Mouse (Mus musculus) lung, postnatal 10 days (tissue): ENCODE data around the gene Gm49383.
A peak's percentile ranks its signal among the peaks of the same experiment; 100 is the strongest.

Source experiments
- DNase-seq: peaks from one replicate; pipeline ENCODE4 v3.0.0; 2021

The Gm49383 gene

DNA sequence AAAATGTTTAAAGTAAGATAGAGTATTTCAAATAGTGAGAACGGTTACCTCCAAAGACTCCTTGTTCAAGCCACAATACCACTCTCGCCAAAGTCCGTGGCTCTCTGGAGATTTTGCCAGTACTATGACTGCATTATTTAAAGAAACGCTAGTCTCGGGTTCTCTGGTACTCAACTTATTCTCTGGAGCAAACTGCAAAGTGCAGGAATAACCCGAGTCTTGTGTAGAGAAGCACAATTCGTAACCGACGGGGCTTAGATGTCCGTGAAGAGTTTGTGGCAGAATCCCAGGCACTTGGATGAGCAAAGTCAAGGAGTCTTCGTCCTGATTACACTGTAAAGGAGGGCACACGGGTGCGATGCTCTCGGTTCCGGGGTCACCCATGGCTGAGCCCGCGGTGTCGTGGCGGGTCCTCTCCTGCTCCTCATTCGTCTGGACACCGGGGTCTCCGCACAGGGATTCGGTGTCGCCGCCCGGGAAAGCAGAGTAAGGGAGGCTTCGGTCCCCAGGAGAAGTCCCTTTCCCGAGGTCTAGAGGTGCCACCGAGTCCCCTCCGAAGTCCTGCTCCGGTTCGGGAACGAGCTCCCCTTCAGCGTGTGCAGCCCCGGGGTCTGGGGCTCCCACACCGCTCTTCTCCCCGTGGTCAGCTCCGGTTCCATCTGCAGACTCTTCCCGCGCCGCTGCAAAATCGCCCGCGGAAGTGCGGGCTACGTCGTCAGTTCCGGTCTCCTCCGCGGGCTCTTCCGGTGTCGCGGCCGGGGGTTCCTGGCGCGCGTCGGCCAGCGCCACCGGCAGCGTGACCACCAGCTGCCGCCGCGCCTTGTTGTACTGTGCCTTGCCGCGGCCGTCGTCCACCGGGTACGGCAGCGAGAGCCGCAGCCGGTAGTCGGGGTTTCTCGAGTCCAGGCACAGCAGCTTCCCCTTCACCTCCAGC, at the start of gene Gm49383:
Gene Gm49383, minus strand, starts transcription at position 661 of the 934 bp plus-strand sequence.
- peak; percentile 67 for DNase-seq

GRCm38 (mm10) chr12:69241771-69242431, 45.0 kb upstream of the Gm49383 start:
- peak; percentile 77 for DNase-seq

DNA sequence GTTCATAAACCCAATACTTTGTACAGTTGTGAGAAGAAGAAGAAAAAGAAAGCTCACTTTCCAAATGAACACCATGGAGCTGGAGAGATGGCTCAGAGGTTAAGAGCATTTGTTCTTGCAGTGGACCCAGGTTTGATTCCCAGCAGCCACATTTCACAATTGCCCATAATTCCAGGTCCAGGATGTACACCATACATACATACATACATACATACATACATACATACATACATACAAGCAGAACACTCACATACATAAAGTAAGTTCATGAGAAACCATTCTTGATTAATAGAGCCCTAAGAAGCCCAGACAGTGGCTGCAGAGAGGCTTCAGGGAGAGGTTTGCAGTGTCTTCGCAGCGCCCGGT, 44.5 kb upstream of the Gm49383 start:
- DNase-seq, result no peak

- DNase-seq, result no peak
Measured at GRCm38 (mm10) chr12:69240876-69241275, 44.0 kb upstream of the Gm49383 start, which contains the start of gene Klhdc1. Gene Klhdc1, plus strand, starts transcription at chr12:69241176.

GRCm38 (mm10) chr12:69238284-69238683, 41.4 kb upstream of the Gm49383 start:
- DNase-seq, result peak; percentile 33

GRCm38 (mm10) chr12:69235782-69236181, 38.9 kb upstream of the Gm49383 start:
- no peak for DNase-seq

- peak; percentile 53 for DNase-seq
Measured at GRCm38 (mm10) chr12:69229251-69229650, 32.3 kb upstream of the Gm49383 start.

- DNase-seq, result peak; percentile 95
Measured at GRCm38 (mm10) chr12:69227776-69228466, 31.0 kb upstream of the Gm49383 start, which contains the start of gene Pole2. Gene Pole2, minus strand, starts transcription at chr12:69228195.

GRCm38 (mm10) chr12:69220613-69221277, 23.8 kb upstream of the Gm49383 start:
- no peak for DNase-seq

GRCm38 (mm10) chr12:69216587-69216986, 19.7 kb upstream of the Gm49383 start:
- no peak for DNase-seq

- DNase-seq, result peak; percentile 79
Measured at GRCm38 (mm10) chr12:69215000-69215785, 18.3 kb upstream of the Gm49383 start.

GRCm38 (mm10) chr12:69214393-69214792, 17.5 kb upstream of the Gm49383 start:
- no peak for DNase-seq

GRCm38 (mm10) chr12:69213186-69213777, 16.4 kb upstream of the Gm49383 start:
- DNase-seq, result no peak

GRCm38 (mm10) chr12:69211057-69211456, 14.2 kb upstream of the Gm49383 start:
- peak; percentile 32 for DNase-seq

DNA sequence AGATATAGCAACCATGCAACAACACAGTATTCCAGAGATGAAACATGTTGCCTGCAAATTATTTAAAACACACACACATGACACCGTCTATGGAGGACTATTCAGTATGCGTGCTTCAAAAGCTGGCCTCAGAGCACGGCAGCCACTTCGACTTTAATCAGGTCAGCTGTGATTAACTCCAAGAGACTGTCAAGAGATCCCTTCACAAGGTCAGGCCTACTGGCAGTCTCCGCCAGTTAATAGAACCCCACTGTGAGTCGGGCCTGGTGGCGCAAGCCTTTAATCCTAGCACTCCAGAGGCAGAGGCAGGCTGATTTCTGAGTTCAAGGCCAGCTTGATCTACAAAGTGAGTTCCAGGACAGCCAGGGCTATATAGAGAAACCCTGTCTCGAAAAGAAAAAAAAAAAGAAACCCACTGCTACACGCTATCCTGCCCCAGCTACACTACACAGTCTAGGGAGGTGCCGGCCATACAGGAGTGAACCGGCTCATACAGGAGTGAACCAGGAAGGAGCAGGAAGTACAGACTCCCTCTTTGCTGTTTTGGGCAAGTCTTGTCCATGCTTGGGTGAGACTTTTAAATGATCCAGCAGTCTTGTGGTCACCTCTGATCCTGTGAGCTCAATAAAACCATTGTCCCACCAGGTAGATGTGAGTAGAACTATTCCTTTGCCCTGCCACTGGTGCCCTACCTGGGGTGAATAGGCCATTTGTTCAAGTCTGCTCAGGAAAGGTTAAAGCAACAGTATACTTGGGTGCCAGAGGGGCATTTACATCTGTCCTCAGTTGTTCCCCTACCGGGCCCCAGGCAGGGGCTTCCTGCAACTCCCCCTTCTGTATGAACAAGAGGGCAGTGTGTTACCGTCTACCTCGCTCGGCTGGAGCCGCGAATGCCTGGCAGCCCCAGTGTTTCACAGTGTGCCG, 13.4 kb upstream of the Gm49383 start:
- DNase-seq, result no peak

DNA sequence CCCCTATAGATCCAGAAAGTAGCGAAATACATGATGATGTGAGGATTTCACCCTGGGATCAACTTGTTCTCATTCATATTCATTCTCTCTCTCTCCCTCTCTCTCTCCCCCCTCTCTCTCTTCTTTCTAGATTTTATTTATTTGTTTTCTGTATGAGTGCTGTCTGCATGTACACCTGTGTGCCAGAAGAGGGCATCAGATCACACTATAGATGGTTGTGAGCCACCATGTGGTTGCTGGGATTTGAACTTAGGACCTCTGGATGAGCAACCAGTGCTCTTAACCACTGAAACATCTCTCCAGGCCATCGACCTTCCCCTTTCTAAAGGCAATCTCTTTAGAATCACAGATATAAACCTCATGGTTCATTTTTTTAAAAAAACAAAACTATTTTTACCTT, 11.6 kb upstream of the Gm49383 start:
- no peak for DNase-seq

GRCm38 (mm10) chr12:69207926-69208325, 11.0 kb upstream of the Gm49383 start:
- DNase-seq, result no peak

DNA sequence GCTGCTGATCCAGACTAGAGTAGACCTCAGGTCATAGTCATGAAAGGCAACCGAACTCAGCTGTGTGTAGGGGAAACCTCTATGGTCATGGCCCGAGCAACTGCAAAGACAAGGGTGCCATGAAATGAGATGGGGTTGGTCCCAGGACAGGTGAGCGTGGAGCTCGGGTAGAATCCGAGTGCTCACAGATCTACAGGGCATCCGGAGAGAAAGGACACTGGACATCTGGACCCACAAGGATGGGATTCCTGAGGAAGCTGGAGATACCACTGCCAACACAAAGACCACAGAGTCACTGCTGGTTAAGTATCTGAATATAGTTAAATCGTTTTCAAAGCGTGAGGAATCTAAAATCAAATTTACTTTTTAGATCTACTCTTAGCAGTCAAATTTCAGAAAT, 10.5 kb upstream of the Gm49383 start:
- no peak for DNase-seq

GRCm38 (mm10) chr12:69204052-69204833, 7.3 kb upstream of the Gm49383 start, which contains the start of gene Gm49384:
Gene Gm49384, minus strand, starts transcription at chr12:69204267.
- no peak for DNase-seq
